Mouse (Mus musculus): ENCODE data around the gene Focad.

The Focad gene

DNA sequence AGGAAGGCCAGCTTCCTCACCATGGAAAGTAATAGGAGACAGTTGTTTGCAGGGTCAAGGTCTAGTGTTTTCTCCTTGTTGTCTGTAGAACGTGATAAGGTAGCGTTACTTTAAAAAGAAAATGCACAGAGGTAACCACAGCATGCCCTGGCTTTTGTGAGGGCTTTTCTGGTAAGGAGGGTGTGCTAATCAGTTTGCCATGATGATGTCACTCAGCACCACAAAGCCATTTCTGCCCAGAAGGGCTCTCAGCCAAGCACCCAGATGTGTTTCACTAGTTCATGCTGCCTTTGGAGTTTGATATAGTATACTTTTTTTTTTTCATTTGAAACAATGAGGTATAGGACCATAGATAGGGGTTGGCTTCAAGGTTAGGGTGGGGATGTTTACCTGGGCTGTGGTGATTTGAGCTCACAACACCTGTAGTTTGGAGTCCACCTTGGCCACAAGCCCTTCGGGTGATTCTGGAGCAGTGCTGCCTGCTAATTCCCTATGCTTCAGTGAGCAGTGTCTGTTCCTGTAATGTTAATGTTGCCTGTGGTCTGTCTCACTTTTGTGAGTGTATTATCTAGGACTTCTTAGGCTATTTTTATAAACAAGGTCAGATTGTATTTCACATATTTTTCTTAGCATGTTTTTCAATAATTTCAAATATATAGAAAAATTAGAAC is 61.2 kb downstream of the Focad start:
- CTCF ChIA-PET: no interaction called here

GRCm38 (mm10) chr4:88156961-88157360 is 62.5 kb downstream of the Focad start:
- CTCF ChIA-PET: no interaction called here

- CTCF ChIA-PET: no interaction called here
Observed at GRCm38 (mm10) chr4:88157644-88158043, 63.2 kb downstream of the Focad start.

DNA sequence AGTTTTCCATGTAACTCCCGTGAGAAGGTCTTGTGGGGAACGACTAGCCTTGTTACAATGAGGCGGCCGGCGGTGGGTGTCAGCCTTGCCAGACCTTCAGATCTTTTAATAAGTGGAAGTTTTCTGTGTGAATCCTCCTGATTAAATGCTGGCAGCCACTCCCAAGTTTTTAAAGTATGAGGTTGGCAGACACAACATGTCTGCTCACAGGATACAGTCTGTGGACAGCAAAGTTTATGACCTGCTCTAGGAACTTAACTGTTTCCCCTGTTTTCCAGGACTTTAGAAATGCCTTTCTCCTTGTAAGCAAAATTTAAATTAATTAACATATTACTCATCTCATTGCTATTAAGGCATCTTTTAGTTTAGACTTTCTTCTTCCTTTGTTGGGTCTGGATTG is 64.8 kb downstream of the Focad start:
- CTCF ChIA-PET: no interaction called here

DNA sequence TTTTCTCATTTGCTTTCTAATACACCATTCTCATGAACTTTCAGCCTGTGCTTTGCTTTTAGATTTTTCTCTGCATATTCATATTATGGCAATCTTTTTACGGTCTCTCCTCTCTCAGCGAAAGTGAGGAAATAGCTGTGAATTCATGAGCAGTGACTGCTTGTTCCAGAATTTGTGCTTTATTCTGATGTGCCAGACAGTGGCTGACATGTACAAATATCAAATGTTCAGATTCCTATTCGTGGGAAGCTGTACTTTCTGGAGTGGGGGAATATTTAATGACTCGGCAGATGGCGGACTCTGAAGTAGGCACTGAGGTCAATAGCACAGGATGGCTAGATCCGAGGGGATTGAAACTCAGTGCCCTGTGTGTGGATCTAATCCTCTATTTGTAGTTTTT is 65.3 kb downstream of the Focad start:
- CTCF ChIA-PET: no interaction called here

GRCm38 (mm10) chr4:88163511-88164247 is 69.2 kb downstream of the Focad start:
- CTCF ChIA-PET: no interaction called here

DNA sequence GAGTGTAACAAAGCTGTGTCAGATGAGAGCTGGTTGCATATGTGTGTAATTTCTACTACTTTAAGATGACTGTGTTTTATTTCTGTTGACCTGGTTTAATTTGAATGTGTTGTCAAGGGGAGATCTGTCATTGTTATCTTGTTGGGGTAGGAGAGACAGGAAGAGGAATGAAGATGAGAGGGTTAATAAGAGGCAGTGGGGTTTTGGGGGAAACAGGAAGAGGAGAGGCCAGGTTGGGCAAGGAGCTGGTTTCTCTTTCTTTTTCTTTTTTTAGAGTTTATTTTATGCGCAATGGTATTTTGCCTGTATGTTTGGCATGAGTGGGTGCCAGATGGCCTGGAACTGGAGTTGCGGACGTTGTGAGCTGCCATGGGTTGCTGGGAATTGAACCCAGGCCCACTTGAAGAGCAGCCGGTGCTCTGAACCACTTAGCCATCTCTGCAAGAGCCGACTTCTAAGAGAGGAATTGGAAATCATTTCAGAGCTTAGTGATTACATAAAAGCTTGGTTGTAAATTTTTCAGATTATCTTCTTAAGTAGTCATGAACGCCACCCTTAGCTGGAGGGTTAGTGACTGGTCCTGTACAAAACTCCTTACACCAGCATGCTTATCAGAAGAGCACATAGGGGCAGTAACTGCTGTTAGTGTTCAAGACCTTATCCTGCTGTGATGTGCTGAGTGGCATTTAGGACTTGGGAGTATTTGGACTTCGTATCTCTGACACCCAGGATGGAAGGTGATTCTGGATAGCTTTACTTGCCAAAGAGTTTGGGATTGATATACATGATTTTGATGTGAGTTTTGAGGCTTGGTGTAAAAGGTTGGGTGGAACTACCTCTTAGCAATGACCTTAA is 72.8 kb downstream of the Focad start:
- CTCF ChIA-PET: no interaction called here

- CTCF ChIA-PET: no interaction called here
Observed at GRCm38 (mm10) chr4:88175058-88175974, 80.9 kb downstream of the Focad start.

- CTCF ChIA-PET: no interaction called here
Observed at GRCm38 (mm10) chr4:88179296-88179695, 84.9 kb downstream of the Focad start.

GRCm38 (mm10) chr4:88184293-88184692 is 89.9 kb downstream of the Focad start:
- CTCF ChIA-PET: no interaction called here

- CTCF ChIA-PET: no interaction called here
Observed at GRCm38 (mm10) chr4:88185872-88186426, 91.5 kb downstream of the Focad start.

GRCm38 (mm10) chr4:88187649-88188048 is 93.2 kb downstream of the Focad start:
- CTCF ChIA-PET: no interaction called here

GRCm38 (mm10) chr4:88189495-88189894 is 95.1 kb downstream of the Focad start:
- CTCF ChIA-PET: interaction anchor here (0.6 to 0.7 kb wide), 2 partner anchors 8 to 205 kb away, joined by 3 to 4 read pairs; no protein-coding TSS in a partner anchor

- CTCF ChIA-PET: no interaction called here
Observed at GRCm38 (mm10) chr4:88194256-88194655, 99.8 kb downstream of the Focad start.

DNA sequence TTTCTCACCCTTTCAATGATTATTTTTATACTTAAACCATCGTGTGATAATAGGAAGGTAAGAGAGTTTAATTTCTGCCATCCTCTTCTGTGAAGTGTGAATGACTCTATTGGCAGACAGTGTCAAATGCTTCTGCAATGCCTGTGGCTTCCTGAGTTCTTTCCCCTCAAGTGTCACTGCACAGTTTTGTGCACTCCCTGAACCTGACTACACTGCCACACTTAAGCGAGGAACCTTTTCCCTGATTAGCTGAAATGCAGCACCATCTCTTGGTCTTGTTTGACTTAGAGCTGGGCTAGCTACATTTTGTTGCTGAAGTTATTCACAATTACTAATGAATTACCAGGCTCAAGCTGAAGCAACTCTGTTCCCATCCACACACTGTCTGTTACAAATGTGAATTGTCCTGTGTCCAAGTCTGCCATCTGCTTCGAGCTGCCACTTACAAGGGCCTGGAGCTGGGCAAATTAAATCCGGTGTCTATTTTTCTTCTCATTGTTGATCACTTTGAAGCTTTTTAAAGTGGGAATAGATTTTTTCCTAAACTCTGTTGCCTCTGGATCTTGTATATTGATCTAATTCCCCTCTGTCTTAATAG is 101.6 kb downstream of the Focad start:
- CTCF ChIA-PET: no interaction called here

DNA sequence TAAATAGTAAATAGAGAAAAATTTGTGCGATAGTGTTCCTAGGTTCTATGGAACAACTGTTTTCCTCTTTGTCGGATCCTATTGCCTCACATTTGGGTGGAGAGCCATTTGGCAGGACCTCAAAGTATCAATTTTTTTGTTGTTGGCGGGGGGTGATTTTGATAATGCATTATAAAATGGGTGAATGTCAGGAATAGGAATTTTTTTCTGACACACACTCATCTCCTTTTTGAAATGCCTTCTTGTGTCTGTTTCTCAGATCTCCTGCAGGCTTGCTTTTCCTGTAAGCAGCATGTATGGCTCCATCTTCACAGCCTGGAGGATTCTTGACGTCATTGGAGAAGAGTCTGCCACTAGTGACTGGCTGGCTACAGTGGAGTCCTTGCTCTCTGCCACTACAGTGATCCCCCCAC is 102.1 kb downstream of the Focad start:
- CTCF ChIA-PET: no interaction called here

GRCm38 (mm10) chr4:88197244-88197643 is 102.8 kb downstream of the Focad start:
- CTCF ChIA-PET: no interaction called here

DNA sequence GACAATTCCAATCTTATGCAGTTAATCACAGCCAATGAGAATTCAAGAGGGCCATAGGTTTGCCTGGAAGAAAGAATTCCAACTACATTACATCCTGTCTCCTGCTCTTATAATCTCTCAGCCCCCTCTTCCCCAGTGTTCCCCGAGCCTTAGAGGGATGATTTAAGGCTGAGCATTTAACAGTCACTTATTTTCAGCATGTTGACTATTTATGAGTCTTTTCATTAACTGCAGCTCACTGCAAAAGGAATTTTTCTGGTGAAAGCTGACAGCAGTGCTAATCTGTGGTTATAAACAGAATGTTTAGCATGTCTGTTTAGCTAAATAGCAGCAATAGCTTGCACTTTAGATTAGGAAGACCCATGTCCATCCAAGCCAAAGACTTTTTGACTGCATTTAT is 104.8 kb downstream of the Focad start:
- CTCF ChIA-PET: no interaction called here

DNA sequence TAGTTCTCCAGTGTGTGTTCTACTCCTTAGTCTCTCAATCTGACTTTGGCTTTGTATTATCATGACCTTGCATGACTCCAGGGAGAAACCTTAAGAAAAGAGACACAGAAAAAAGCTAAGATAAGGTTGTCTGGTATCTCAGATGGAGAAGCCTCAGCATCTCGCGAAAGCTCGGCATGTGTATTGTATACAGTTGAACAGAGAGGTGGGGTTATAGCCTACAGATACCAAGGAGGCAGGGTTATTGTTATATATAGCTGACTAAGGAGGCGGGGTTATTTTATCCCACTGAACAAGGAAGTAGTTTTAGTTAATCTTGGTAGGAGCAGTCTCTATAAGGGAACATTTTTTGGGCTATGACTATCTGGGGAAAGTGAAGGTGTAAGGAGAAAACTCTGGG is 106.6 kb downstream of the Focad start:
- CTCF ChIA-PET: no interaction called here

GRCm38 (mm10) chr4:88208676-88209075 is 114.2 kb downstream of the Focad start:
- CTCF ChIA-PET: no interaction called here

DNA sequence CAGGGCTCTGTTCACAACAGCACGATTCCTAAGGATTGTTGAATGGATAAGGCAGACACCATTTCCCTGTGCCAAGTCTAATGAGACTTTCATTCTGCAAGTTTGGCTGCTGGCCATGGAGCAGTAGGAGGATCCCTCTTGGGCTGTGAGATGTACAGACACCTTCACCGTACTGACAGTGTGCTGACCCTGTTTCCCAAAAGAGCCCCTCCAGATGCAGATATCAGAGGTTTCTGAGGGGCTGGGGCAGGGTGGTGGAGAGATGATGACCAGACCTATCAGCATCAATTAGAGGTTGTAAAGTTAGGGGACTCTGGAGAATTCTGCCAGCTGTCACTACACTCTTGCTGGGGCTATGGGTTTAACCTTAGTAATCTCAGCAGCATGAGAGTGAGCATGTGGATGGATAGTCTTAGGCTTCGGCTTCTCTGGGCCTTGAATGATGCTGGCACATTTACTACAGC is 115.0 kb downstream of the Focad start:
- CTCF ChIA-PET: no interaction called here
